Mouse (Mus musculus) frontal cortex, postnatal 10 days (tissue): Measurements from ENCODE around the gene Abca1.
A peak's percentile ranks its signal among the peaks of the same experiment; 100 is the strongest.

Experiments used
- DNase-seq, 2 experiments: peaks; one replicate each; pipeline ENCODE4 v3.0.0; 2022; ENCODE audit warnings: low spot score in 2 of 2, mixed read lengths in 1 of 2

Gene Abca1

GRCm38 (mm10) chr4:53149644-53150043 is 10.1 kb downstream of the Abca1 start:
- DNase-seq, result no peak

- no peak for DNase-seq
These were observed 10.9 kb downstream of the Abca1 start for GRCm38 (mm10) chr4:53148817-53149216.

DNA sequence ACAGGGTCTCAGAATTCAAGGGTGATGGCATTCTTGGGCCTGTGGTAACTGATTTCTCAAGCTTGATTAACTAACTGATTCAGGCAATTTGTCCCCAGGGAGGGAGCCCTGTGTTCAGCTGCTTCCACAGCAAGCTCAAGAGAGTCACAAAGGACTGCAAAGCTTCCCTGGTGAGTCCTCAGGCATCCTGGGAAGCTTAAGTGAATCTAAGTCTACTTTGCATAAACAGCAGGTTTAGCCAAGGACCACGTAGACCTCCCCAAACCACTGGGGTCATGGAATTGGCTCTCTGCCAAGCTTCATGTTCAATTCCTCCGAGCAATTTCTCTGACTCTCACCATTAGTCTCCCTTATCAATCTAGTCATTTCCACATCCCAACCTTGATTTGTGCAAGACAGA is 12.2 kb downstream of the Abca1 start:
- DNase-seq, result no peak

DNA sequence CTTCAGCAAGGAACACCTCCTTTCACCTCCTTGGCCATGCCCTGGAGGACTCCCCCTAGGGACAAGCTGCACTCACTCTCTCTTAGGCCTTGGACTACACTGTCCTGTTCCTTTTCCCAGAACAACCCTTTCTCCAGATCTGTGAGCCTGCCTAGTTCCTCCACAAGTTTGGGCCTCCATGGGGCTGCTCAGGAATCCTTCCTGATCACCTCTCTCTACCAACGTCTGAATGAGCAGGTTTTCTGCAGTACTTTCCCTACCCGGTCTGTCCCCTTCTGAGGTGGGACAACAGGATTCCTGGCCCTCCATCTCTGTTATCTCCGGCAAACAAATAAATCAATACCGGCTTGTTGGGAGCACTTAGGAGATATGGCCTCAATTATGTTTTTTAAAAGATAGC is 12.6 kb downstream of the Abca1 start:
- no peak for DNase-seq

DNA sequence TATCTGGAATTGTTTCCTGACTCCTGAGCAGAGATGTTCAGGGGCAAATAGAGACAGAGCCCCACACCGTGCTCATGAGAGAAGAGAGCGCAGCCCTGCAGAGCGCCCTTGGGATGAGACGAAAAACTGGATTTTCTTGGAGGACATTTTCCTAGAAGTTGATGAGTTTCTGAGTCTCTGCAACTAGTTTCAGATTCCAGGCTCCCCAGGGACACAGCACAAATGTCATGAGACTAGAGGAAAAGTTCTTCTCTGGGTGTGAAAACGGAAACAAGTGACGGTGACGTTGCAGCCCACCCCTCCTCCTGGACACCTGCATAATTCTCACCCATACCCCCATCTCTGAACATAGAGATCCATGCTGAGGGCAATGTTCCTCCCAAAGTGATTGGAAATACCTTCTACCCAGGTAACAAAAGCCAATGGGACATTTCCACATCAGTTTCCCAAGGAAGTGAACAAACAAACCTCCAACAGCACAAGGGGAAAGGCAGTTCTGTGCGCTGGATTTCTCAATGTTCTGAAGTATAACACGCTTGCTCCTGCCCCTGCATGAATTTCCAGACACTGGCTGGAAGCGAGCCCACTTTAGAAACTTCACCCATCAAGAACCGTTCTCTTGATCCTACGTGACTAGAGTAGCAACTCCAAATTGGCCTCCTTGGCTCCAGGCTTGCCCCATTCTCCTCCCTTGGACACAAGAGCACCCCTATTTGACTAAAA is 13.3 kb downstream of the Abca1 start:
- no peak for DNase-seq

GRCm38 (mm10) chr4:53145434-53146168 is 14.1 kb downstream of the Abca1 start:
- no peak for DNase-seq

GRCm38 (mm10) chr4:53144571-53144970 is 15.1 kb downstream of the Abca1 start:
- DNase-seq, result no peak

DNA sequence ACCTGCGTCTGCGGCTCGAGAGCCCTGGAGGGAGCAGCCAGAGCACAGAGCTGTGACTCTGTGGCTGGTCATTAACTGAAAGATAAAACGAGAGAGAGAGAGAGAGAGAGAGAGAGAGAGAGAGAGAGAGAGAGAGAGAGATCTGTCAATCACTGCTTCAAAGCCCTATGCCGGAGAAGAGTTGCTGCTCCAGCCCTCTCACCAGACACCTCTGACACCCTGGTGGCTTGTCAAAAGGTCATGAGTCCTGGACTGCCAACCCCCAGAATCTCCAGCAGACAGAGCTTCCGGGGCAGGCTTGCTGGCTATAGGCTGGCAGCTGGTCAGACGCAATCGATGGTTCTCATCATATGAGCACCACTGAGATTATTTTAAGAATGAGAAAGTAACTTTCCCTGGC is 15.7 kb downstream of the Abca1 start:
- DNase-seq, result no peak

DNA sequence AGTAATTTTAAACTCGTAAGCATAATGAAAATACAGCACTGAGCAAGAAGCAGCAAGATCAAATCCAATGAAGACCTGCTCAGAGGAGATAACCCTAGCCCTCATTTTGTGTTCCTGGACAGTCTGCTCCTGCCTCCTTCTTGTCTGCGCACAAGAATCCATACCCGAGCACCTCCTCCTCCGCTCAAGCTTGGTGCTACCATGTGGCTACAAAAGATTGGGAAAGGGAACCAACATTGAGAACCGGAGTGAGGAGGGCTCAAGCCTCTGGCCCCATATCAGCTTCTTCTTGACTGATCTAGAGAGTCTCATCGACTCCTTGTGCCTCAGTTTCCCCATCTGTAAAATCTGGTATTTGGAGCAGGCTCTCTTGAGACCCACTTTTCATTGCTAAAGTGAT is 19.0 kb downstream of the Abca1 start:
- no peak for DNase-seq

- no peak for DNase-seq
These were observed 20.2 kb downstream of the Abca1 start for GRCm38 (mm10) chr4:53139495-53139894.

DNA sequence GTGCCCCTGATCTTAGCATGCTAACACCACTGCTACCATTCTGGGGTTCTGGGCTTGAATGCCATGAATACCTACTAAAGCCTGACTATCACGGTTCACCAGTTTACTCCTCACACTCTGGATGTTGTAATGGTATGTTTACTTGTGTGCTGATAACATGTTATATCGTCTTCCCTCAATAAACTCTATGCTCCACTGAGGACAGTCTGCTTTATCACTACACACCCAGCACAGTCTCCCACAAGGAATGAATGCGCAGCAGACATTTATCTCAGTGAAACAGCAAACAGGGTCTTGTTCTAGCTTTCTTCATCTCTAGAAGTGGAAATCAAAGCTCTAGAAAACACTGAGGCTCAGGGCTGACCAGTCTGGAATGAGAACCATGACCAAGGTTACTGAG is 20.7 kb downstream of the Abca1 start:
- DNase-seq, result no peak

DNA sequence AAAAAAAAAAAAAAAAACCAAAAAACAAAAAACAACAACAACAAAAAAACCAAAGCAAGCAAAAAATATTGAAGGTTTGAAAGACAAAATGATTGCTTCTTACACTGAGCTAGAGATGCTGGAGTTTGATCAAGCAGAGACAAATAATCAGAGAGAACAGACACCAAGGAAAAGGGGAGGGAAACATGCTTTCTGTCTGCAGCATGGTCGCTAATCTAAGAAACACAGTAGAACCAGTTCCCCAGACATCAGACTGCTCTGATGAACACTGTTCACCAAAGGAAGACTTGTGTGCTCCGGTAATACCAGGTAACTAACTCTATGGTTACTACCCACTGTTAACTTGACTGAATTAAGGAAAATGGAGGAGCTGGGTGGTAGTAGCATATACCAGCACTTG is 22.6 kb downstream of the Abca1 start:
- no peak for DNase-seq

DNA sequence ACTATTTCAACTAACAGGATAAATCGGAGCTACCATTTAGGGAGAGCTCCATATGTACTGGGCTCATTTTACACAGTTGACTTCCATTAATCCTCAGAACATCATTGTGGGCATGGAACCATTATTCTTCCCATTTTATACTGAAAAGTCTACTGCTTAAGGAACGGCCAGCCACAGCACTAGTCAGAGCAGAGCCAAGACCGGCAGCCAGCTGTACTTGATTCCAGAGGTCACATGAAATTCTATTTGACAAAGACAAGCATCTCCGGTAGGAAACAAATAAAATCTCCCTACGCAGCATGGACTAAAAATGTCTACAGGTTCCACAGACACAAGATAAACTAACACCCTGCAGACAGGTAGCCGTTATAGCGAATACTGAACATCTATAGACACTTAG is 24.9 kb downstream of the Abca1 start:
- no peak for DNase-seq

DNA sequence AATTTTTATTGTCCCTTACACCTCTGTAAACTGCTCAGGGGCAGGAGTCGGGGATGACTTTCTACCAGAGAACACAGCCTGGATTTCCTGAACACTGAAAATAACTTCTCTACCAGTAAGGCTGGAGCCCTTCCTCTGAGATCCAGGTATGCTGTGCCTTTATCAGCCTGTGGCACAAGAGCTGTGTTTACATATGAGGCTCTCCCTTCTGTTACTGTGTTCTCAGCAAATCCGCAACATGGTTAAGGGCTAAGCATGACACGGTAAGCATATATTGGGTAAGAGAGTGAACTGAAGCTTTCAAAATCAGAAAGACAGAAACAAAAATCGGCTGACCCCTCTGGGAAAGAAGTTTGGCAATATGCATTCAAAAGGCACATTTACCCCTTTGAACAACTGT is 25.7 kb downstream of the Abca1 start:
- DNase-seq, result no peak

DNA sequence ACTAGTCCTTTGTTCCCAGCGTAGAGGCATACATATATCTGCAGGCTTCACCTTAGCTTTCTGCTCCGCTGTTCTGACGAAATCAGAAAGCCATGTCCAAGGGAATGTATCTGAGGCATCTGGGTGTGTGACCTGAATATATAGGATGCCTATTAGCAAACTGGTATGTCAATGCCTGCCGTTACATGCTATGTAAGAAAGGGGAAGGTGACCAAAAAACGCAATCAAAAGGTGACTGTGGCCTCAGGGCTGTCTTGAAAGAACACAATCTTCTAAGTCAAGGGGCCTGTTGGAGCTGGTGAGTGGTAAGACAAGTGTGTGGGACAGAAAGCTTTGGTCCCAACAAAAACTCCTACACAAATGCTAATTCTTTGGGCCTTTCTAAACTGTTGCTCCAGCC is 28.2 kb downstream of the Abca1 start:
- no peak for DNase-seq

GRCm38 (mm10) chr4:53130622-53131517 is 28.8 kb downstream of the Abca1 start:
- DNase-seq, result no peak

GRCm38 (mm10) chr4:53129716-53130301 is 29.9 kb downstream of the Abca1 start:
- no peak for DNase-seq

GRCm38 (mm10) chr4:53127266-53127665 is 32.4 kb downstream of the Abca1 start:
- DNase-seq, result no peak

- DNase-seq, result peak in 1 of 2 experiments; percentile 27
These were observed 32.9 kb downstream of the Abca1 start for GRCm38 (mm10) chr4:53126794-53127193.

DNA sequence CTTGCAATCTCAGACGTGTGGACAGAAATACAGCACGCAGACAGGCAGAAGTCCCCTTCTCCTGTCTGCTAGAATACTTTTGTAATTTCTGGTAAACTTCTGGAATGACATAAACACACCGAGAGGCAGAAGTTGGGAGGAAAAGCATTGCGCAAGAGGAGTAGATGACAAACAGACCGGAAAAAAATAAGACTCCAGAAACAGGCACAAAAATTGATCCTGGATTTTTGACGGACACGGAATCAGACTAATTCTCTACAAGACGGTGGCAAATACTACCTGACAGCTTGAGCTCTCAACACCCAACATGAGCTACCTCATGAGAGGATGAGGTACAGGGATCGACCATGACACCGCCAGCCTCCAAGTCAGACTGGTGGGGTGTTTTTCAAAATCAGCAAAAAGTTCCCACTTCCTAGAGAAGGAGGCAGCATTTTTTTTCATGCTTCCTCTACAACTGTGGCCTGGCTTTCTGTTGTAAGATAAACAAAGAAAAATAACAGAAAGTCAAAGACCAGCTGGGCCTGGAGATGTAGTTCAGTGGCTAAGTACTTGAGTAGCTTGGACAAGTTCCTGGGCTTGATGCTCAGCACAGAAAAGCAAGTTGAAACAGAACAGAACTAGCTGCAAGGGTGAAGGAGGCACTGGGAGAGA is 34.7 kb downstream of the Abca1 start:
- no peak for DNase-seq

DNA sequence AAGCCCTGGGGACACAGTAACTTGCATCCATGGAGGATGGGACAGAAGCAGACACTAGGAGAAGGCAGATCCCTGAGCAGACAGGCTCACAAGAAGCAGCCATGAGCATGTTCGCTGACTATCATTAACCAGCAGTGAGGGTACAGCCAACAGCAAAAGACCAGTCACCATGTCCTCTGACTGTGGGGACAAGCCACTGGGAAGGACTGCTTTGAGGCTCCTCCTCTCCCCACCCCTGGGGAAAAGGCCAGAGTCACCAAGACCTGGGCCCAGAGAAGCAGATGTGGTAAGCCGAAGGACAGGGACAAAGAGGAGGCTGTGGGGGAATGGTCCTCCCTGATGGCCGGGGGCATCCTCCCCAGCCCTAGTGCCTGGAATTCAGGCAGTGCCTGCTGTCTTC is 37.4 kb downstream of the Abca1 start:
- no peak for DNase-seq
